Mouse (Mus musculus): ENCODE data around the gene Gng8. TPM values are rescaled to one million over a fixed set of nuclear protein-coding genes. Genes with fewer than 3 reads are reported as not detected.
A peak's percentile ranks its signal among the peaks of the same experiment; 100 is the strongest.

The Gng8 gene
- polyA plus RNA-seq, 1 experiment, result 27.7 TPM

DNA sequence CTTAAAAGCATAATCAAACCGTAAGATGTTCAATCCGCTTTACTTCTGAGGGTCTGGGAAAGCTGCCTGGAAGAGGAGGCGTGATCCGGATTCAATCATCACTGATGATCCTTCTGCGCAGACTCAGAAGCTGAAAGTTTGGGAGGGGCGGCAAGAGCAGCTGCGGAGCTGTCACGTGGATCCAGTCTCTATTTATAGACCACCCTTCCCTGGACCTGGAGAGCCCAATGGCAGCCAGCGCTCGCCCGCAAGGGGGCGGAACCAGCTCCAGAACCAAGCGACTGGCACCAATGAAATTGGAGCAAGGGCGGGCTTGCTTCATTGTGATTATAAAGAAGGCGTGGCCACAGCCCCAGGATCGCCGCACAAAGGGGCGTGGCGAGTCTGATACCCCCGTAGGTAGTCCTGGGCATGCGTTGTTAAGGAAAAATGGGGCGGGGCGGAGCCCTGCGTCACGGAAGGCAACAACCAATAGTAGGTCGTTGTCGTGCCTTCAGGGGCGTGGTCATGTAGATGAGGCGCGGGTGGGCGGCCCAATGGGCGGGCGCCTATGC lies 16.8 kb upstream of the Gng8 start:
- under 1% methylated on average over 31 of the region's 33 CpGs for WGBS
- no peak for TF ChIP-seq CTCF (IDR thresholded peaks at IDR 0.05; ENCODE audit: insufficient read depth, low read length)
- no peak for TF ChIP-seq POLR2A (IDR thresholded peaks at IDR 0.05; ENCODE audit: borderline replicate concordance, extremely low read depth, low read depth, low read length)

DNA sequence AGATGAGACGGTGACA lies 16.5 kb upstream of the Gng8 start, which contains the start of gene Dact3:
Gene Dact3 (plus strand): TSS at position 8 of the 16 bp plus-strand sequence.
- DNase-seq, result no peak
- H3K4me3 ChIP-seq (replicated peaks; ENCODE audit: extremely low read depth, low read depth, low read length), result peak within 1 kb of the TSS; percentile 56
- TF ChIP-seq POLR2A (IDR thresholded peaks at IDR 0.05; ENCODE audit: borderline replicate concordance, extremely low read depth, low read depth, low read length), result no peak
- no peak for TF ChIP-seq CTCF (IDR thresholded peaks at IDR 0.05; ENCODE audit: insufficient read depth, low read length)
- H3K4me1 ChIP-seq (ENCODE audit: control insufficient read depth, insufficient read depth, low read length), result peaks cover 3% of the 10 kb centered on the region; the same call in 1 of the 2 replicates
- WGBS, result no CpG with 5 or more reads among the region's 1 CpGs

More for the DNA sequence above, 16.8 kb upstream of the Gng8 start:
- peak; percentile 99 for DNase-seq
- Histone ChIP-seq H3K4me1 (ENCODE audit: control insufficient read depth, insufficient read depth, low read length) (peaks cover 3% of the 10 kb centered on the region; the same call in 1 of the 2 replicates), H3K4me3 (replicated peaks; ENCODE audit: extremely low read depth, low read depth, low read length) (no peak overlapping the region)

DNA sequence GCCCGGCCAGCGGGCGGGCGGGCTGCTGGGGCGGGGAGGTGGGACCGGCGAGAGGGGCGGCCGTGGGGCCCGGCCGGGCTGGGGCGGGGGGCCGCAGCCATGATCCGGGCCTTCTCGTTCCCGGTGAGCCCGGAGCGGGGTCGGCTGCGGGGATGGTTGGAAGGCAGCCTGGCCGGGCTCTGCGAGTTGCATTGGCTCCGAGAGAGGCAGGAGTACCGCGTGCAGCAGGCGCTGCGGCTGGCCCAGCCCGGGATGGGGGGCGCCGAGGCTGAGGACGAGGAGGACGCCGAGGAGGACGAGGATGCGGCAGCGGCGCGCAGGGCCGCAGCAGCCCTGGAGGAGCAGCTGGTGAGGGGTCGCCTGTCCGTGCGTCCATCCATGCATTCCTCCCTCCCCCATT lies 16.3 kb upstream of the Gng8 start:
- WGBS, result 1% methylated on average over 30 of the region's 42 CpGs
- TF ChIP-seq POLR2A (IDR thresholded peaks at IDR 0.05; ENCODE audit: borderline replicate concordance, extremely low read depth, low read depth, low read length) (no peak), CTCF (IDR thresholded peaks at IDR 0.05; ENCODE audit: insufficient read depth, low read length) (no peak)
- no peak for DNase-seq
- H3K4me3 ChIP-seq (replicated peaks; ENCODE audit: extremely low read depth, low read depth, low read length), result peak overlapping the region; percentile 56
- H3K4me1 ChIP-seq (ENCODE audit: control insufficient read depth, insufficient read depth, low read length), result peaks cover 3% of the 10 kb centered on the region; the same call in 1 of the 2 replicates

DNA sequence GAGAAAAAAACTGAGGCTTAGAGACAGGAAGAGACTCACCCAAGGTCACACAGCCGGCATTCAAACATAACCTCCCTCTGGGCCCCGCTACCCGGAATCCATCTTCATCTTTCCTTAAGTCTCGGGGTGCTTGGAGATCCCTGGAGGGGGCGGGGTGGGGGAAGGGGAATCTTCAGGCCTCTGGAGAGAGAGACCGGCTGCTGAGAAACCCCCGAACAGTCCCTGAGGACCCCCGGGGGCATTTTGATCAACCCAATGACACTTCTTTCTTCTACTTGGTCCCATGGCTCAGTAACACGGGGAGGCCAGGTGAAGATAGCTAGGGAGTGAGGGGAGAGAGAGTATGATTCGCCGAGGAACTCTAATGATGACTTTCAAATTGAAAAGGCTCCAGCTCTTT lies 15.6 kb upstream of the Gng8 start:
- DNase-seq, result no peak
- TF ChIP-seq POLR2A (IDR thresholded peaks at IDR 0.05; ENCODE audit: borderline replicate concordance, extremely low read depth, low read depth, low read length), result no peak
- TF ChIP-seq CTCF (IDR thresholded peaks at IDR 0.05; ENCODE audit: insufficient read depth, low read length), result no peak
- peaks cover 3% of the 10 kb centered on the region; the same call in 1 of the 2 replicates for H3K4me1 ChIP-seq (ENCODE audit: control insufficient read depth, insufficient read depth, low read length)
- H3K4me3 ChIP-seq (replicated peaks; ENCODE audit: extremely low read depth, low read depth, low read length), result peak overlapping the region; percentile 56
- WGBS, result 25% methylated on average over 11 of the region's 11 CpGs

DNA sequence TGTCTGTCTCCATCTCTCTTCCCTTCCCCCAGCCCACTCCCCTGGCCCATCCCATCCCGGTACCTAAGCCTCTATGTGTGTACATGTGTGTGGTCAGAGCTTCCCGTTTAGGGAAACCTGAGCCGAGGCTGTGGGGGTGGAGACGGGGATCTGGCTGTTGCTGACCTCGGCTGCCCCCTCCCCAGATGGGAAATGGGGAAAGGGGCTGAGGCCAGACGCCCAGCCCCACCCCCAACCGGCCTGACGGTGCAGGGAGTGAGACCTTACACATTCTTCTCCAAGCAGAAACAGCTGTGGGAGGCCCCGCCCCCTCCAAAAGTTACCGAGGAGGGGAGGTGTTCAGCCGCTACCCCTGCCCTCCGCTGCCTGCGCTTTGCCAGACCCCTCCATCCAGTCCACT lies 15.0 kb upstream of the Gng8 start:
- 24% methylated on average over 13 of the region's 13 CpGs for WGBS
- TF ChIP-seq CTCF (IDR thresholded peaks at IDR 0.05; ENCODE audit: insufficient read depth, low read length) (no peak), POLR2A (IDR thresholded peaks at IDR 0.05; ENCODE audit: borderline replicate concordance, extremely low read depth, low read depth, low read length) (no peak)
- Histone ChIP-seq H3K4me3 (replicated peaks; ENCODE audit: extremely low read depth, low read depth, low read length) (peak overlapping the region; percentile 7), H3K4me1 (ENCODE audit: control insufficient read depth, insufficient read depth, low read length) (peaks cover 3% of the 10 kb centered on the region; the same call in 1 of the 2 replicates)
- DNase-seq, result no peak

DNA sequence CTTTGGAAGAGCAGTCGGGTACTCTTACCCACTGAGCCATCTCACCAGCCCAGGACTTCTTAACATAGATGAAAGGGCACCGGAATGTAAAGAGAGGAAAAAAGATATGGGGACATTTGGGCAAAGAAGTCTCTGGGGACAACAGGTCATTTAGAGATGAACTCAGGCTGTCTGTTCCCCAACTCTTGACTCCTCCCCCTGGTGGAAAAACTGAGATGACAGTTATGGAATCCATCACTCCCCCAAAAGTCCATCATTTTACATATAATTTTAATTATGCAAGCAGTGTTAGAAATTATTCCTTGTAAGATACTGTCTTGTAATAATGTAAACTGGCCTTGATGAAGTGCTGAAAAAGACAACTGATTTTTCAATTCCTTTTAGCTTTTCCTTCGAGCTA lies 13.9 kb upstream of the Gng8 start:
- WGBS, result 68% methylated on average over 3 of the region's 3 CpGs
- H3K4me3 ChIP-seq (replicated peaks; ENCODE audit: extremely low read depth, low read depth, low read length), result no peak overlapping the region
- H3K4me1 ChIP-seq (ENCODE audit: control insufficient read depth, insufficient read depth, low read length), result peaks cover 3% of the 10 kb centered on the region; the same call in 1 of the 2 replicates
- no peak for DNase-seq
- TF ChIP-seq POLR2A (IDR thresholded peaks at IDR 0.05; ENCODE audit: borderline replicate concordance, extremely low read depth, low read depth, low read length) (no peak), CTCF (IDR thresholded peaks at IDR 0.05; ENCODE audit: insufficient read depth, low read length) (no peak)

DNA sequence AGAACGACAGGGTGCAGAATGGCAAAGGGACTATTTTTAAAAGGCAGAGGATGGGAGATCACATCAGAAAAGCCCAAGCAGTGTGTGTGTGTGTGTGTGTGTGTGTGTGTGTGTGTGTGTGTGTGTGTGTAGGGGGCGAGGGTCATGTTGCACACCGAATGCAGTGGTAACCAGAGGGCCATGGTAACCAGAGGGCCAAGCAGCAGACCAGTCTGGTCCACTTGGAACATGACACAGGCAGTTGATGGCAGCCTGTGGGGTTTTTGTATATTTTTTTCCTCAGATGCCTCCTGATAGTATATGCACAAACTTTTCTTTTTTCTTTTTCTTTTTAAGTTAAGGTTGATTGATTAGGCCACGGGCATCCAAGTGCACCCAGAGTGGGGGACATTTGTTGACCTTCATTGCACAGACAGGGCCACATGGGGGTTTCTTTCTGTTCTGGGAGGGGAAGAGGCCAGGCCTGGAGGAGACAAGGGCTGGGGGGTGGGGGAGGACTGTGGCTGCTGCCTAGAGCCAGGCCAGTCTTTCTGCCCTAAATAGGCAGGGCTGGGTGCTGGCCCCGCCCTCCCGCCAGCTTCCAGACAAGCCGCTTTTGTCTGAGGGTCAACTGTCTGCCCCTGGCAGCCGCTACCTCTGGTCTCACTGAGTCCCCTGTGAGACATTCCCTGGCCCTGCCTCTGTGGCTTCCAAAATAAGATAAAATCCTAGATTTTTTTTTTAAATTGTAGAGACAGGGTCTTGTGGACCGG lies 11.6 kb upstream of the Gng8 start:
- no peak for DNase-seq
- Histone ChIP-seq H3K4me3 (replicated peaks; ENCODE audit: extremely low read depth, low read depth, low read length) (no peak overlapping the region), H3K4me1 (ENCODE audit: control insufficient read depth, insufficient read depth, low read length) (peaks cover 3% of the 10 kb centered on the region; the same call in 1 of the 2 replicates)
- WGBS, result 39% methylated on average over 9 of the region's 9 CpGs
- TF ChIP-seq CTCF (IDR thresholded peaks at IDR 0.05; ENCODE audit: insufficient read depth, low read length) (no peak), POLR2A (IDR thresholded peaks at IDR 0.05; ENCODE audit: borderline replicate concordance, extremely low read depth, low read depth, low read length) (no peak)

DNA sequence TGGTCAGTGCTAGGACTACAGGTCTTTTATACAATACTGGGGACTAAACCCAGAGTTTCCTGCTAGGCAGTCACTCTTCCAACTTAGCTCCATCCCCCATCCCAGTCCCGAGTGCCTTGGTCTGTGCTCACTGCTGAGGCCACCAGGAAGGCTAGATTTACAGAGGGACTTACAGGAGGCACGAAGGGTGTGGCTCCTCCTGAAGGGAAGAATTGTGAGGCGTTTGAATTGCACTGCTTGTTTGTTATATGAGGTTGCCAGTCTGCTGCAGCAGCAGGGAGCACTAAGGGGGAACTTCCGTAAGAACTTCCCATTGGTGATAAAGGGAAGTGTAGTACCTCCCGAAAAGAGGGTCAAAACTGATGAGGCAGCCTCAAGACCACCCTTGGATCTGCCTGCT lies 11.0 kb upstream of the Gng8 start:
- DNase-seq, result no peak
- no peak for TF ChIP-seq POLR2A (IDR thresholded peaks at IDR 0.05; ENCODE audit: borderline replicate concordance, extremely low read depth, low read depth, low read length)
- no peak for TF ChIP-seq CTCF (IDR thresholded peaks at IDR 0.05; ENCODE audit: insufficient read depth, low read length)
- Histone ChIP-seq H3K4me3 (replicated peaks; ENCODE audit: extremely low read depth, low read depth, low read length) (no peak overlapping the region), H3K4me1 (ENCODE audit: control insufficient read depth, insufficient read depth, low read length) (peaks cover 1% of the 10 kb centered on the region; the same call in 1 of the 2 replicates)
- WGBS, result 24% methylated on average over 5 of the region's 5 CpGs

DNA sequence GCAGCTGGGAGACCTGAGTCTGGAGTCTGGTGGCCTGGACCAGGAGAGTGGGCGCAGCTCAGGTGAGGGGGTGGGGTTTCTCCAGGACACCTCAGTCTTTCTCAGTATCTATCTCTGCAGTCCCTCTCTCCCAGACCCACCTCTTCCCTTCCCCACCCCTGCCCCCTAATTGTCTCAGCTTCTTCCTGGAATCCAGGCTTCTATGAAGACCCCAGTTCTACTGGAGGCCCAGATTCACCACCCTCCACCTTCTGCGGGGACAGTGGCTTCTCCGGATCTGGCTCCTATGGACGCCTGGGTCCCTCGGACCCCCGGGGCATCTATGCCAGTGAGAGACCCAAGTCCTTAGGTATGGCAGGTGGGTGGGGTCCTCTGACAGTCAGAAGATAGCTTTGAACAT lies 8.4 kb upstream of the Gng8 start:
- DNase-seq, result no peak
- Histone ChIP-seq H3K4me3 (replicated peaks; ENCODE audit: extremely low read depth, low read depth, low read length) (no peak overlapping the region), H3K4me1 (ENCODE audit: control insufficient read depth, insufficient read depth, low read length) (no peaks in the 10 kb centered on the region)
- WGBS, result 89% methylated on average over 6 of the region's 6 CpGs
- no peak for TF ChIP-seq CTCF (IDR thresholded peaks at IDR 0.05; ENCODE audit: insufficient read depth, low read length)
- no peak for TF ChIP-seq POLR2A (IDR thresholded peaks at IDR 0.05; ENCODE audit: borderline replicate concordance, extremely low read depth, low read depth, low read length)

DNA sequence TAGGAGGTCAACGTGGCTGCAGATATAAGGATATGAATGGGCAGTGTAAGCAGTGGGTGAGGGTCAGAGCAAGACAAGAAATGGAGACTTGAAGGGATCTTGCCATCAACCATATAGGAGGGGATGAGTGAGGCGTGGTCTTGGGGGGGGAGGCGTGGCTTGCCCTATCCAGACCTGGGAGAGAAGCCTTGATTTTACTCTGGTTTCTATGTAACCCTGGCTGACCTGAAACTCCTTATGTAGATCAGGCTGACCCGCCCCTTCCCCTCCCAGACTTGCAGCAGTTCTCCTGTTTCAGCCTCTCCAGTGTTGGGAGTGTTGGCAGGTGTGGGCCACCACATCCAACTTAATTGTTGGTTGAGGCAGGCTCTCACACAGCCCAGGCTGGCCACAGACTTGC lies 7.3 kb upstream of the Gng8 start:
- Histone ChIP-seq H3K4me1 (ENCODE audit: control insufficient read depth, insufficient read depth, low read length) (no peaks in the 10 kb centered on the region), H3K4me3 (replicated peaks; ENCODE audit: extremely low read depth, low read depth, low read length) (no peak overlapping the region)
- DNase-seq, result no peak
- WGBS, result 82% methylated on average over 4 of the region's 4 CpGs
- TF ChIP-seq CTCF (IDR thresholded peaks at IDR 0.05; ENCODE audit: insufficient read depth, low read length) (no peak), POLR2A (IDR thresholded peaks at IDR 0.05; ENCODE audit: borderline replicate concordance, extremely low read depth, low read depth, low read length) (no peak)
